Mouse (Mus musculus) lung, embryonic 16.5 days (tissue): ENCODE data around the gene Rdh13. TPM values are rescaled to one million over a fixed set of nuclear protein-coding genes. Genes with fewer than 3 reads are reported as not detected.

Source experiments
- ATAC-seq: fragments of 200-750 bp; cut with Nextera tagmentation; 2 replicates; pipeline ENCODE4 v1.8.0; 2017; ENCODE audit warnings: low read depth, mild to moderate bottlenecking, moderate library complexity
- H3K27ac ChIP-seq: fragments of 300-500 bp; sonication (generic); 2 replicates; pipeline ENCODE4 v1.5.1; 2014; ENCODE audit warnings: mild to moderate bottlenecking, control low read depth, low read length
- H3K27me3 ChIP-seq: fragments of 300-500 bp; sonication (generic); 2 replicates; pipeline ENCODE4 v1.6.1; 2014; ENCODE audit warnings: low read depth, low read length, mixed read lengths; ENCODE audit not compliant: control insufficient read depth, insufficient read depth
- H3K36me3 ChIP-seq: fragments of 300-500 bp; sonication (generic); 2 replicates; pipeline ENCODE4 v1.6.1; 2014; ENCODE audit warnings: low read length; ENCODE audit not compliant: control insufficient read depth, insufficient read depth
- H3K4me1 ChIP-seq: fragments of 300-500 bp; sonication (generic); replicated peaks from 2 replicates; pipeline ENCODE4 v1.6.1; 2014; ENCODE audit warnings: low read length, mixed read lengths; ENCODE audit not compliant: control insufficient read depth, insufficient read depth
- H3K4me2 ChIP-seq: fragments of 300-500 bp; sonication (generic); 2 replicates; pipeline ENCODE4 v1.6.1; 2014; ENCODE audit warnings: low read depth, low read length, control low read depth
- H3K4me3 ChIP-seq: fragments of 300-500 bp; sonication (generic); 2 replicates; pipeline ENCODE4 v1.5.1; 2014; ENCODE audit warnings: mild to moderate bottlenecking, low read length, control low read depth
- H3K9ac ChIP-seq: fragments of 300-500 bp; sonication (generic); 2 replicates; pipeline ENCODE4 v1.6.1; 2014; ENCODE audit warnings: low read length, control low read depth
- H3K9me3 ChIP-seq: fragments of 300-500 bp; sonication (generic); 2 replicates; pipeline ENCODE4 v1.6.1; 2016; ENCODE audit warnings: low read length; ENCODE audit not compliant: control insufficient read depth
- WGBS: fragments of 180-500 bp; shearing (Covaris S2); extraction: QIAGEN DNeasy Blood & Tissue Kit; methylation state at CpG from one replicate; pipeline ENCODE4 v1.1.7; 2014; 5-methylcytosine and 5-hydroxymethylcytosine counted together
- polyA plus RNA-seq: library from polyadenylated mRNA; unstranded; fragments of >200 nt; fragmentation: Nextera tagmentation; extraction: Ambion mirVana; gene quantifications from 2 replicates; pipeline ENCODE4 v1.2.1, GENCODE M21; 2015

The Rdh13 gene
- polyA plus RNA-seq, result 19.5 and 22.4 TPM in 2 replicates

DNA sequence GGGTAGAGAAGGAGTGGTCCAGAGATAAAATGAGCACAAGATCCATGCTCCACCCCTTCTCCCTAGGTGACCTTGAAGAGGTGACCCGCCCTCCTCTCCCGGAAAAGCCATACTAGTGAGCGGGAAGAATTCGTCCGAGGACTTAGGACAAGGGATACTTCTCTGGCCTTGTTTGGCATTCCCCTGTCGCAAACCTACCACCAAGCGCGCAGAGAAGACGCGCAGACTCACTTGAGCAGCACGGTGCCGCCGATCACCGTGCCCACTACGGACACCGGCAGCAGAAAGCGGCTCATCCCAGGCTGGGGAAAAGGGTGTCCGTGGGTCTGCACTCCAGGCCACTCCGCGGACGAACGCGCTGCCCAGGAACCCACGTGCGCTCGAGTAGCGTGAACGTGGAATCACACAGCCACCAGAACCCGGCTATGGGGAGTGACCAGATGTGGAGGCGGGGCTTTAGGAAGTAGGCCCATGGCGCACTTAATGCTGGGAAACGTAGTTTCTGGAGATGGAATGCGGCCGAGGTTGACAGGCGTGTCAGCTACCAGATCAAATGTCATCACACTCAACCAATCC lies at the start of gene Rdh13:
Rdh13 (minus strand) TSS at position 434 of the 576 bp plus-strand sequence.
- peak within 1 kb of the TSS; percentile 94 for H3K4me3 ChIP-seq
- no peaks in the 10 kb centered on the region for H3K9me3 ChIP-seq
- no peaks in the 10 kb centered on the region for H3K27me3 ChIP-seq
- under 1% methylated on average over 35 of the region's 35 CpGs for WGBS
- H3K9ac ChIP-seq, result peak within 1 kb of the TSS; percentile 81
- peaks cover 25% of the 10 kb centered on the region for H3K36me3 ChIP-seq
- H3K27ac ChIP-seq, result peak within 1 kb of the TSS; percentile 88
- peaks cover 13% of the 10 kb centered on the region for H3K4me1 ChIP-seq
- H3K4me2 ChIP-seq, result peak within 1 kb of the TSS; percentile 81
- ATAC-seq, result peak; percentile 97

DNA sequence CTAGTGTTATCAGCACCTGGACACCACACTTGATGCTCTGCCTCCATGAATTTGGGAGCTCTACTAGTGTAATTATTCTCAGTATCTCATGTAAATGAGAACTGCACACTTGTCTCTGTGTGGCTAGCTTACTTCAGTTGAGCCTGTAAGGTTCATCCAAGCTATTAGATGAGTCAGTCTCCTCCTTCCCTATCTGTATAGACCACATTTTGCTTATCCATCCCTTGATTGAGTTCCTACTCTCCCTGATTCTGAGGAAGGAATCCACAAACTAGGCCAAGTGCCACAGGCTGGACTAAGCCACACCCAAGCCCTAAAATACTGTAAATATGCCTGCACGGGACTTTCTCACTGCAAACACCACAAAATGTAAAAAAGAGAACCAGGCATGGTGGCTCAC lies 48.5 kb upstream of the Rdh13 start:
- H3K4me2 ChIP-seq, result no peak overlapping the region
- no peak overlapping the region for H3K27ac ChIP-seq
- no peak for ATAC-seq
- H3K9me3 ChIP-seq, result no peaks in the 10 kb centered on the region
- peaks cover 16% of the 10 kb centered on the region for H3K4me1 ChIP-seq
- H3K27me3 ChIP-seq, result no peaks in the 10 kb centered on the region
- H3K9ac ChIP-seq, result no peak overlapping the region
- H3K4me3 ChIP-seq, result no peak overlapping the region
- H3K36me3 ChIP-seq, result peaks cover 13% of the 10 kb centered on the region
- WGBS, result 72% methylated on average over 1 of the region's 1 CpGs

- Histone ChIP-seq H3K4me1 (0 out of 2 replicates have a peak, but pooled peaks cover 6% of the 10 kb centered on the region), H3K4me3 (no peak overlapping the region), H3K36me3 (peaks cover 22% of the 10 kb centered on the region), H3K9me3 (no peaks in the 10 kb centered on the region), H3K4me2 (no peak overlapping the region), H3K9ac (no peak overlapping the region), H3K27me3 (no peaks in the 10 kb centered on the region), H3K27ac (0 out of 2 replicates have a peak overlapping the region, but pooled peaks have one; percentile 7)
- peak; percentile 60 for ATAC-seq
- 82% methylated on average over 13 of the region's 13 CpGs for WGBS
Observed at GRCm38 (mm10) chr7:4492284-4493224, 47.1 kb upstream of the Rdh13 start.

DNA sequence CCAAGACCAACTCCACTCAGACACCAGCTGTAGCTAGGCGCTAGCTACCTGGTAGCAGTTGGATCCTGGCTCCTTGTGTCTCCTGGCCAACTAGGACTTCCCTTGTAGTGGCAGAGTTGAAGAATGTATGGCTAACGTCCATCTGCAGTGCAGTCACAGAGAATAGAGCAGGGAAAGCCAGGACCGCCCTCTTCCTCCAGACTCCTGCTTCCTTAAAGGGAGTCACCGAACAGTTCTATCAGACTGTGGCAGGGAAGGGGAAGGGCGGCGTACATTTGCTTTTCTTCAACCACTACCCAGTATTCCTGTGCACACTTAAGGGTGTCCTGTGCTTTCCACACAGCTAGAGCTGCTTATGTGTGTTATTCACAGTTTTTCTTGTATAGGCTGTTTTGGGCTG lies 45.9 kb upstream of the Rdh13 start:
- ATAC-seq, result peak; percentile 57
- no peak overlapping the region for H3K4me2 ChIP-seq
- no peaks in the 10 kb centered on the region for H3K27me3 ChIP-seq
- H3K27ac ChIP-seq, result no peak overlapping the region; the same call in 1 of the 2 replicates
- peaks cover 17% of the 10 kb centered on the region for H3K36me3 ChIP-seq
- 68% methylated on average over 6 of the region's 6 CpGs for WGBS
- no peak overlapping the region for H3K9ac ChIP-seq
- 0 out of 2 replicates have a peak, but pooled peaks cover 6% of the 10 kb centered on the region for H3K4me1 ChIP-seq
- no peaks in the 10 kb centered on the region for H3K9me3 ChIP-seq
- H3K4me3 ChIP-seq, result no peak overlapping the region

- Histone ChIP-seq H3K27ac (no peak overlapping the region), H3K4me1 (peaks cover 15% of the 10 kb centered on the region), H3K4me2 (no peak overlapping the region), H3K9me3 (no peaks in the 10 kb centered on the region), H3K36me3 (peaks cover 32% of the 10 kb centered on the region), H3K27me3 (no peaks in the 10 kb centered on the region), H3K4me3 (no peak overlapping the region), H3K9ac (no peak overlapping the region)
- 82% methylated on average over 12 of the region's 12 CpGs for WGBS
- ATAC-seq, result no peak
Observed at GRCm38 (mm10) chr7:4482281-4482680, 36.8 kb upstream of the Rdh13 start.

DNA sequence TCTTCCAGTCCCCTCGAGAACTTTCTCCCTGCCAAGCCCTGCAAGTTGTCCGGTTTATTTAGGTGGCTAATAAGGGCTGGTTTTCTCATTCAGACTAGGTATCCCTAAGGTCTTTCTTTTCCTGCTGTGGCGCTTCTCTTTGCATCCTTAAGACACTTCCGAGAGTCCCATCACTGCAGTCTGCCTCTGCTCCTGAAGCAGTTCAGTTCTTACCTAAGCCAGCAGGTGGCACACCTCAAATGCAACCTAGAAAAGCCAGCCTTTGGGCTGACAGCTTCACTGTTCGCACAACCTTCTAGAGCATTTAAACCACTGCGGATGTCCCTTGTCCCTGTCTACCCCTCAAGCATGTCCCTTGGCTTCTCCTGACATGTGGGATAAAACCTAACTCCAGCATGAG lies 34.2 kb upstream of the Rdh13 start:
- H3K4me2 ChIP-seq, result no peak overlapping the region

DNA sequence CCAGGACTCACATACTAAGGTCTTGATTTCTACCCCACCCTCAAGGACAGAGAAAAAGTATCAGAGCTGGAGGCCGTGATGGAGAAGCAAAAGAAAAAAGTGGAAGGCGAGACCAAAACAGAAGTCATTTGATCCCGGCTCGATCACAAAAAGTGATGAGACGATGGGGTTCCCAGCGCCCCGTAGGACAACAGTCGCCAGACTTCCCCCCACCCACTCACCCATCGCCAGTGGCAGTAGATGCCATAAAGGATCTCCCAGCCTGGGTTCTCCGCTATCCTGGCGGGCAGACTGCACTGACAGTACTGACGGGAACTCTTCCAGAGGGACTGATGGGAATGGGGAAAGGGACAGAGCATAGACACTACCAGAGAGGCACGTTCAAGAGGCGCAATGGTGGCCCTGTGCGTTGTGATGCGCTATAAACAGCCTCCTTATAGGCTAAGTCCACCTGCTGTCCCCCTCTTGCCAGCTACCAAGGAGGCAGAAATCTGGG lies 33.4 kb upstream of the Rdh13 start:
- peak overlapping the region; percentile 99 for H3K27ac ChIP-seq
- peak overlapping the region; percentile 65 for H3K9ac ChIP-seq
- peaks cover 15% of the 10 kb centered on the region for H3K4me1 ChIP-seq
- 0 out of 2 replicates have a peak, but pooled peaks have one; percentile 2 for ATAC-seq
- H3K4me2 ChIP-seq, result peak overlapping the region; percentile 89
- peak overlapping the region; percentile 59 for H3K4me3 ChIP-seq
- WGBS, result 3% methylated on average over 16 of the region's 16 CpGs
- peaks cover 2% of the 10 kb centered on the region; the same call in 1 of the 2 replicates for H3K27me3 ChIP-seq
- no peaks in the 10 kb centered on the region for H3K9me3 ChIP-seq
- H3K36me3 ChIP-seq, result peaks cover 13% of the 10 kb centered on the region

More for the DNA sequence above, 34.2 kb upstream of the Rdh13 start:
- Histone ChIP-seq H3K4me3 (no peak overlapping the region), H3K9me3 (no peaks in the 10 kb centered on the region), H3K36me3 (peaks cover 20% of the 10 kb centered on the region), H3K4me1 (peaks cover 15% of the 10 kb centered on the region), H3K9ac (no peak overlapping the region), H3K27ac (no peak overlapping the region), H3K27me3 (no peaks in the 10 kb centered on the region)
- ATAC-seq, result no peak
- WGBS, result 31% methylated on average over 6 of the region's 6 CpGs

- peak; percentile 97 for ATAC-seq
- WGBS, result 1% methylated on average over 39 of the region's 39 CpGs
Observed at GRCm38 (mm10) chr7:4478021-4478795, 32.8 kb upstream of the Rdh13 start.

More at GRCm38 (mm10) chr7:4478021-4478795, 32.8 kb upstream of the Rdh13 start:
- Histone ChIP-seq H3K36me3 (peaks cover 9% of the 10 kb centered on the region), H3K27ac (peak overlapping the region; percentile 99), H3K4me2 (peak overlapping the region; percentile 89), H3K4me1 (peaks cover 15% of the 10 kb centered on the region), H3K4me3 (peak overlapping the region; percentile 59), H3K9ac (peak overlapping the region; percentile 75), H3K27me3 (peaks cover 3% of the 10 kb centered on the region; the same call in 1 of the 2 replicates), H3K9me3 (no peaks in the 10 kb centered on the region)
